Mouse (Mus musculus): ENCODE data around the gene Thbd. TPM values are rescaled to one million over a fixed set of nuclear protein-coding genes. Genes with fewer than 3 reads are reported as not detected.

The Thbd gene
- total RNA-seq, 2 experiments from 2014 or later = 5.3 to 6.9 TPM

- Histone ChIP-seq H3K27ac (peak overlapping the region; percentile 69; the same call in 1 of the 2 replicates), H3K4me3 (no peak overlapping the region)
- DNase-seq (ENCODE audit: low spot score in 2 of 2) = peak; percentile 71 to 76
- peak; percentile 73 for TF ChIP-seq CTCF (conservative IDR thresholded peaks at IDR 0.05)
Observed at GRCm38 (mm10) chr2:148409141-148409540, 1.2 kb upstream of the Thbd start.

DNA sequence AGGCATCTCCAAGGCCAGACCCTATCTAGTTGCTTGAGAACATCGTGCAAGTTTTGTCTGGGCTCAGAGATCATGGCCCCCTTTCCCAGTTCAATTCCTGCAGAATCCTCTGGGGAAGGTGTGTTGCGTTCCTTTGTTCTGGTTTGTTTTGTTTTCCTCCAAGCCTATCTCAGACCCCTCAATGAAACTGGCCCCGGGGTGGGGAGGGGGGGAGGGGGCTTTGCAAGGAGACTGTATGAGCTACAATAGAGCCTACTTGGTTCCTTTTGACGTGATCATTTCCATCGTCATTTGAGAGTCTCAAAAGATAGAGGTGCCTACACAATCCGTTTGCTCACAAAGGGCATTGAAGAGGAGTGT, 753 bp upstream of the Thbd start:
- H3K4me3 ChIP-seq = no peak overlapping the region; the same call in 1 of the 2 replicates
- peak overlapping the region; percentile 69; the same call in 1 of the 2 replicates for H3K27ac ChIP-seq
- no peak for TF ChIP-seq CTCF (conservative IDR thresholded peaks at IDR 0.05)
- DNase-seq (ENCODE audit: low spot score in 2 of 2) = no peak

- H3K4me3 ChIP-seq = peak overlapping the region; percentile 44
- H3K27ac ChIP-seq = peak overlapping the region; percentile 69
- no peak for TF ChIP-seq CTCF (conservative IDR thresholded peaks at IDR 0.05)
- DNase-seq (ENCODE audit: low spot score in 2 of 2) = no peak
Observed at GRCm38 (mm10) chr2:148406971-148407869, 768 bp downstream of the Thbd start.

DNA sequence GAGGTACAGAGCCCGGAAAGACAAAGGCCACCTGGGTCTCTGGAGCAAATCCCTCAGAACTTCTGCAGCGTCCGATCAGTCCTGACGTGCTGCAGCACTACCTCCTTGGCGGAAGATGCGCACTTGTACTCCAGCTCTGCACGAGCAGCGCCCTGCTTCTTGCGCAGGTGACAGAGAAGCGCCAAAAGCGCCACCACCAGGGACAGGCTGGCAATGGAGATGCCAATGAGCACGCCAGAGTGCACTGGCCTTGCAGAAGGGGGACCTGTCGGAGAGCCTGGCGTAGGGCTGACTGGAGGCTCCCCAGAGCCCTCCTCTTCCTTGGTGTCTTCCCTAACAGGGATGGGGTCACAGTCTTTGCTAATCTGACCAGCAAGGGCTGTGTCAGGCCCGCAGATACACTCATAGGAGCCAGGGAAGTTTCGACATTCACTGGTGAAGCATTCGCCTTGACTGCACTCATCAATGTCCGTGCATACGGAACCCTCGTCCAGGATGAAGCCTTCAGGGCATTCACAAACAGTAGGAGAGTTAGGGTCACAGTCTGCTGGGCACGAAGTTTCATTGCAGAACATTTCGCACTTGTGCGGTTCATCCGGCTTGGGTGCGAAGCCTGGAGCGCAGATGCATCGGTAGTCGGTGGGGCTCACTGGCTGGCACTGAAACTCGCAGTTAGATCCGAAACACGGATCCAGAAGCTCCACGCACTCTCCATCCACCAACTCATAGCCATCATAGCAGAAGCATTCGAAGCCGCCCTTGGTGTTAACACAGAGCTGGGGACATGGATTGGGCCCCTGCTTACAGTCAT, 1.6 kb downstream of the Thbd start:
- Histone ChIP-seq H3K27ac (peak overlapping the region; percentile 69), H3K4me3 (peak overlapping the region; percentile 44)
- TF ChIP-seq CTCF (conservative IDR thresholded peaks at IDR 0.05) = peak; percentile 62
- DNase-seq (ENCODE audit: low spot score in 2 of 2) = no peak

DNA sequence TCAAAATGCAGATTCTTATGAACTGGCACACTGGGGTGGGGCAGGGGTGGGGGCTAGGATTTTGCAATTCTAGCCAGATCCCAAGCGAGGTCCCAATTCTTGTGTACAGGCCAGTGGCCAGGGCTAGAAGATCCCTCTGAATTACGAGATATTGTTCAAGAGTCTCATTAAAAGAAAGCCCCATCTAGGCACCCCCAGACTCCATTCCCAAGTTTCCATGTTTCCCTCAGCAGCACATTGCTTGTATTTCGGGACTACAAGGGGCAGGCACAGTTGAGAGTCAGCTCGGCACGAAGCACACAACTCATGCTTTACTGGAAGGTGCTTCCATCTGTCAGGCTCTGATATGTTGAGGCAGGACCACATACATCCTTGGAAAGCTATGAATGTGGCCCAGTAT, 3.1 kb downstream of the Thbd start:
- DNase-seq (ENCODE audit: low spot score in 2 of 2) = no peak
- Histone ChIP-seq H3K27ac (no peak overlapping the region), H3K4me3 (peak overlapping the region; percentile 24; the same call in 1 of the 2 replicates)
- TF ChIP-seq CTCF (conservative IDR thresholded peaks at IDR 0.05) = no peak

DNA sequence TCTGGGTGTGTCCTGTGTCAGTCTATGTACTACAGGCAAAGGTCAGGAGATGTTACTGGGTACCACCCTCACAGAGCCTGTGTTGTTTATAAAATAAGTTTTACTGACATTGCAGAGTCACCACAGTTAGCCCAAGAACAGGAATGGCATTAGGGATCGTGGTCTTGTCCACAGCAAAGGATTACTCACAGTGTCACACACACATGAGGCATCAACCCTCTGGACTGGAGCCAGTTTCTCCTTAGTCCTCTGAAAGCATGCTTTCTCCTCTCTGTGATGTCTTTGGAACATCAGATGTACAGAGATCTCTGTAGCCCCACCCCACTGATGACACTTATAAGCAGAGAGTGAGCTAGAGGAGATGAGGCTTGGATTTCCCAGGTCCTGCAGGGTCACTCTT, 5.8 kb downstream of the Thbd start:
- Histone ChIP-seq H3K27ac (peak overlapping the region; percentile 10; the same call in 1 of the 2 replicates), H3K4me3 (no peak overlapping the region)
- no peak for DNase-seq (ENCODE audit: low spot score in 2 of 2)
- no peak for TF ChIP-seq CTCF (conservative IDR thresholded peaks at IDR 0.05)

DNA sequence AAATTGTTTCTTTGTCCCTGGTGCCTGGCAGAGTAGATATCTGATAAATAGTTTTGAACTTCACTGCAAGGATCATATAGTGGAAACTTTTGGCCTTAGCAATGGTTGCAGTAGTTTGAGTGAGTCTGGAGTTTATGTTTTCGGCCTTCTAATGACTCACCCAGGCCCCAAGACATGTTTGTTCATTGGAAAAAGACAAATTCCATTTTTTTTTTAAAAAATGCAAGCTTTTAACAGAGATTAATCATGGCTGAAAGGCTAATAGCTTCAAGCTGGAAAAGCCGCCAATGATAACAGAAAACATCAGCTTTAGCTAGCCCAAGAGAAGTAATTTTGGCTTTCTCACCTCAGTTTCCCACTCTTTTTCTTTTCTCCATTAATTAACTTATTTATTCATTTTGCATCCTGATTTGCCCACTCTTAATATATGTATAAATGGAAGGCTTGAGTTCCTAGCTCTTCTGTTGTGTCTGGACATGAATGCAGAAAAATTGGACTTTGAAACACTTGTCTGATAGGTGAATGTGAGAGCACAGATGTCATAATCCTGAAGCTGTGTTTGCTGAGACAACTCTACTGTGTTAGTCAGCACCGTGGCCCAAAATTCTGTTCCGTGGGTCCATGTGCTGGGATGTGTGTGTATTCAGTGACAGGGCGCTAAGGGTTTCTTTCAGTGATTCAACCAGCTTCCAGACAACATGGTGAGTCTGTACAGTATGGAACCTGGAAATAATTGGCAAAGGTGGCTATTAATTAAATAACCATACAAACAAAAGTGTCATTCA, 8.9 kb downstream of the Thbd start:
- Histone ChIP-seq H3K4me3 (peak overlapping the region; percentile 79), H3K27ac (peak overlapping the region; percentile 97; the same call in 1 of the 2 replicates)
- no peak for TF ChIP-seq CTCF (conservative IDR thresholded peaks at IDR 0.05)
- no peak for DNase-seq (ENCODE audit: low spot score in 2 of 2)

DNA sequence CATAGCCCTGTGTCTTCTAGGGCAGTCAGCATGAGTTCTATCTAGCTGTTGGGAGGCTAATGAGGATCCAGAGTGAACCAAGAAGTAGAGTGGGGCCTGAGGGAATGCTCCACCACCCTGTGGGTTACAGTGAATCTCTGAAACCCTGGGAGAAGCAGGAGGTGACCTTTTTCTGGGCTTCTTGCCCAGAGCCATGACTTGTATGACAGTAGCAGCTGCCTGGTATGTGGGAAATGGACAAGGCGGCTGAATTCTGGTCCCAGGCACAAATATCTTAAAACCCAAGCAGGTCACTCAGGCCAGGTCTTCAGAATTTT, 10.2 kb downstream of the Thbd start:
- no peak for DNase-seq (ENCODE audit: low spot score in 2 of 2)
- Histone ChIP-seq H3K4me3 (peak overlapping the region; percentile 79), H3K27ac (peak overlapping the region; percentile 97)
- TF ChIP-seq CTCF (conservative IDR thresholded peaks at IDR 0.05) = no peak

- no peak for TF ChIP-seq CTCF (conservative IDR thresholded peaks at IDR 0.05)
- H3K27ac ChIP-seq = peak overlapping the region; percentile 97
- peak overlapping the region; percentile 79 for H3K4me3 ChIP-seq
- DNase-seq (ENCODE audit: low spot score in 2 of 2) = no peak
Observed at GRCm38 (mm10) chr2:148397015-148397783, 10.8 kb downstream of the Thbd start.

DNA sequence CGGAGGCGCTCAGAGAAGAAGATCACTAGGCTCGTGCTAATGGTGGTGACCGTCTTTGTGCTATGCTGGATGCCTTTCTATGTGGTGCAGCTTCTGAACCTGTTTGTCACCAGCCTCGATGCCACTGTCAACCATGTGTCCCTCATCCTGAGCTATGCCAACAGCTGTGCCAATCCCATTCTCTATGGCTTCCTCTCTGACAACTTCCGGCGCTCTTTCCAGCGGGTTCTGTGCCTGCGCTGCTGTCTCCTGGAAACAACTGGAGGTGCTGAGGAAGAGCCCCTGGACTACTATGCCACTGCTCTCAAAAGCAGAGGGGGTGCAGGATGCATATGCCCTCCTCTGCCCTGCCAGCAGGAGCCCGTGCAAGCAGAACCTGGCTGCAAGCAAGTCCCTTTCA, 11.8 kb downstream of the Thbd start:
- peak in 1 of 2 experiments; percentile 48 for DNase-seq (ENCODE audit: low spot score in 2 of 2)
- no peak for TF ChIP-seq CTCF (conservative IDR thresholded peaks at IDR 0.05)
- peak overlapping the region; percentile 79 for H3K4me3 ChIP-seq
- peak overlapping the region; percentile 97 for H3K27ac ChIP-seq

- TF ChIP-seq CTCF (conservative IDR thresholded peaks at IDR 0.05) = peak; percentile 87
- DNase-seq (ENCODE audit: low spot score in 2 of 2) = peak; percentile 62 to 72
- Histone ChIP-seq H3K4me3 (peak within 1 kb of the TSS; percentile 79), H3K27ac (peak within 1 kb of the TSS; percentile 97)
Observed at GRCm38 (mm10) chr2:148395131-148396051, 12.6 kb downstream of the Thbd start, which contains the start of gene Sstr4. Gene Sstr4, plus strand, starts transcription at chr2:148395344.

All from layer of hippocampus, adult 2 months (tissue).